Comparison of ENCODE assay signal across 8 mouse cellular contexts in genomic region chr17:72606251-72606650, GRCm38 (mm10). TPM values are rescaled to one million over a fixed set of nuclear protein-coding genes. Genes with fewer than 3 reads are reported as not detected.
DNase-seq lines count a peak whose midpoint lies in the region; ATAC-seq and TF ChIP-seq lines count a peak whose summit lies in the region.
"Had no signal": no experiment of that assay in that cellular context is flagged by ENCODE, and none has a peak within 500 bp of the region (broad histone marks: within the 10 kb centered on the region; RNA-seq: fewer than 3 reads in every experiment).

No protein-coding gene starts in this region.

- ATAC-seq in activated CD4-positive, CD25-positive, alpha-beta regulatory T cell, adult 4 months: peak; percentile 54

- DNase-seq in cerebellum, postnatal 36 days: peak; percentile 85 to 90
- peak; percentile 38 to 46 for DNase-seq in gastrocnemius, adult 8-10 months (ENCODE audit: low spot score in 2 of 2)
- DNase-seq in layer of hippocampus, adult 18-20 months (ENCODE audit: low spot score in 2 of 2): peak; percentile 68 to 94
- peak; percentile 83 for DNase-seq in lung, postnatal 10 days
- peak; percentile 38 for DNase-seq in spleen, adult 12 weeks (ENCODE audit: low spot score)

- H3K9me3 ChIP-seq in E14TG2a.4 (ENCODE audit: low read length): no peaks in the 10 kb centered on the region
- H3K9me3 ChIP-seq: limb, embryonic 15.5 days had no signal

- H3K27me3 ChIP-seq in E14TG2a.4 (ENCODE audit: insufficient read depth, low read length): peaks cover 45% of the 10 kb centered on the region

- no peak overlapping the region for H3K4me3 ChIP-seq in E14TG2a.4 (replicated peaks; ENCODE audit: low read length)
- H3K4me3 ChIP-seq: limb, embryonic 15.5 days had no signal

- H3K4me1 ChIP-seq in E14TG2a.4 (replicated peaks; ENCODE audit: low read depth, low read length): peaks cover 17% of the 10 kb centered on the region

- peak; percentile 69 for TF ChIP-seq CTCF in E14TG2a.4 (conservative IDR thresholded peaks at IDR 0.05; ENCODE audit: low read length)

- H3K36me3 ChIP-seq in E14TG2a.4 (ENCODE audit: insufficient read depth, low read length): no peaks in the 10 kb centered on the region
- H3K36me3 ChIP-seq: limb, embryonic 15.5 days had no signal

RNA-seq across cellular contexts. Expression of gene Alk, which starts 1.8 kb away (rescaled TPM):
- polyA plus RNA-seq in activated CD4-positive, CD25-positive, alpha-beta regulatory T cell, adult 4 months (2017; shearing (Covaris generic)): under 1 TPM in 1 of 2 experiments, not detected in 1; 0.34 TPM
- not detected for total RNA-seq in gastrocnemius, adult 8-10 months (2022)
- total RNA-seq in layer of hippocampus, adult 18-20 months (2021): 1 to 10 TPM; 7.1 to 7.2 TPM

Comparison
In these comparisons a context has a peak if more than half of its experiments do, and no peak if none do; other contexts are left out.
1. RNA of gene Alk, which starts 1.8 kb away (total RNA-seq): 7.1 to 7.2 TPM in layer of hippocampus, adult 18-20 months; not detected in gastrocnemius, adult 8-10 months; every median in the first group is over 4 times any median in the second.
2. Peak in every context shown above with its lines, with median percentiles within 50 percentile points of each other: DNase-seq.